Comparison of ENCODE assay signal across 8 mouse cellular contexts in the genomic region with DNA sequence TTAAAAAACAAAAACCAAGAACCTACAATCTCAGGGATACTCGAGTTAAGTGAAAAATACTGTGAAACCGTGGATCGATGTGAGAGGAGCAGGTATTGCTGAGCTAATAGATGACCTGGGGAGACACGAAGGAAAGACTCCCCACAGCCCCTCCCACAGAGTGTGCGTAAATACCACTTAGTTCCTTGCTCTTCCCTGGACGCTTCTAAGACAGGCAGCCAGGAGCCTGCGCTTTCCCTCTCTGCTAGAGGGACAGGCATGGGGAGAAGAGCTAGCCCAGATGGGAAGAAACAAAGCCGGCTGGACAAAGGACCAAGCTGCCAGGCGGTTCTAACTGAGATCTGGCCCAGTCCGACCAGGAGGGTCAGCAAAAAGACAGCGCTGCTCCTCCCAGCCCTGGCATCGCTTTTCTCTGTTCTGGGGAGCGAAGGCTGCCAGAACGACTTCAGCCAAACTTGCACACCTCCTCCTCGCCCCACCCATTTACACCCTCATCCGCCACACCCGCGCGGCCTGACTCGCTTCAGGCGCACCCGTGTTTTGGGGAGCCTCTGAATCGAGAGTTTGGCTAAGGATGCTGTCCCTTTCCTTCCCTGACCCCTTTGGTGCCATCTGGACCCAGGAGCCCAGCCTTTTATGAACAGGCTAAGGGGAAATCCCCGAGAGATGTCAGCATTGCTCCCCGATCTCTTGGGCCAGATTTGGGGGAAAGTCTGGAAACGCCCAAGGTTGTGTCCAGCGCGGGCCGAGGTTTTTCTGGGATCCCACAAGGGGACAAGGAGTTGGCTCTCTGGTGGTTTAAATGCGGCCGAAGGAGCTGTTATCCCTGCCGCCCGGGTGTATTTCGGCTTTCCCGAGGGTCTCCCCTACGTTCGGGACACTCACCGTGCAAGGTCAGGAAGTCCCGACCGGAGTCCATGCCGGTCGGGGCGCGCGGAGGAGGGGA. TPM values are rescaled to one million over a fixed set of nuclear protein-coding genes. Genes with fewer than 3 reads are reported as not detected.
DNase-seq lines count a peak whose midpoint lies in the region; ATAC-seq and TF ChIP-seq lines count a peak whose summit lies in the region.

No protein-coding gene starts in this region.

- peak overlapping the region; percentile 51 for H3K9ac ChIP-seq in forebrain, embryonic 11.5 days (ENCODE audit: low read length)
- H3K9ac ChIP-seq in liver, embryonic 14.5 days (replicated peaks), result no peak overlapping the region
- H3K9ac ChIP-seq in neural tube, embryonic 15.5 days (replicated peaks), result peak overlapping the region; percentile 62

- no peak for TF ChIP-seq CTCF in liver, embryonic 14.5 days (IDR thresholded peaks at IDR 0.05; ENCODE audit: low read depth)

- H3K4me1 ChIP-seq in forebrain, embryonic 11.5 days (replicated peaks; ENCODE audit: control insufficient read depth, insufficient read depth, low read length), result peaks cover 13% of the 10 kb centered on the region; the same call in 1 of the 2 replicates
- H3K4me1 ChIP-seq in hindbrain, embryonic 10.5 days (replicated peaks), result peaks cover 84% of the 10 kb centered on the region
- H3K4me1 ChIP-seq in liver, embryonic 14.5 days (replicated peaks; ENCODE audit: control insufficient read depth in 2 of 2, insufficient read depth in 2 of 2, low read length in 1 of 2), result 0 out of 4 replicates have a peak, but pooled peaks cover 0 to 3% of the 10 kb centered on the region in 2 experiments
- peaks cover 47% of the 10 kb centered on the region for H3K4me1 ChIP-seq in neural tube, embryonic 15.5 days

- no peak overlapping the region for H3K27ac ChIP-seq in forebrain, embryonic 11.5 days (ENCODE audit: low read depth, low read length)
- peak overlapping the region; percentile 82 for H3K27ac ChIP-seq in hindbrain, embryonic 10.5 days
- H3K27ac ChIP-seq in liver, embryonic 14.5 days, result no peak overlapping the region
- peak overlapping the region; percentile 60; the same call in 1 of the 2 replicates for H3K27ac ChIP-seq in neural tube, embryonic 15.5 days (replicated peaks)

- peak overlapping the region; percentile 82 for H3K4me2 ChIP-seq in forebrain, embryonic 11.5 days (ENCODE audit: low read depth, low read length, severe bottlenecking)
- peak overlapping the region; percentile 50 for H3K4me2 ChIP-seq in liver, embryonic 14.5 days (ENCODE audit: low read depth)
- H3K4me2 ChIP-seq in neural tube, embryonic 15.5 days, result peak overlapping the region; percentile 88

- peak overlapping the region; percentile 42 for H3K4me3 ChIP-seq in forebrain, embryonic 11.5 days (ENCODE audit: low read depth, low read length)
- H3K4me3 ChIP-seq in hindbrain, embryonic 10.5 days, result peak overlapping the region; percentile 66
- peak overlapping the region; percentile 18 to 22 for H3K4me3 ChIP-seq in liver, embryonic 14.5 days (ENCODE audit: insufficient read depth in 1 of 2, low read depth in 2 of 2, low read length in 2 of 2)
- H3K4me3 ChIP-seq in neural tube, embryonic 15.5 days (replicated peaks), result peak overlapping the region; percentile 58

- TF ChIP-seq EP300 in liver, embryonic 14.5 days (IDR thresholded peaks at IDR 0.05; ENCODE audit: low read depth), result no peak

- peaks cover 31% of the 10 kb centered on the region for H3K27me3 ChIP-seq in forebrain, embryonic 11.5 days (ENCODE audit: control insufficient read depth, insufficient read depth, low read length)
- H3K27me3 ChIP-seq in hindbrain, embryonic 10.5 days (ENCODE audit: insufficient read depth, poor library complexity, severe bottlenecking), result peaks cover 72% of the 10 kb centered on the region
- H3K27me3 ChIP-seq in liver, embryonic 14.5 days (ENCODE audit: control insufficient read depth, insufficient read depth, low read length), result peaks cover 24% of the 10 kb centered on the region
- H3K27me3 ChIP-seq in neural tube, embryonic 15.5 days (replicated peaks), result peaks cover 5% of the 10 kb centered on the region; the same call in 1 of the 2 replicates

- peak; percentile 48 for DNase-seq in kidney, adult 18-20 months
- DNase-seq in kidney, postnatal 14 days, result no peak
- DNase-seq in NIH3T3 (ENCODE audit: low read depth), result peak; percentile 50
- no peak for DNase-seq in forebrain, embryonic 11.5 days (ENCODE audit: low spot score)
- peak; percentile 52 for DNase-seq in hindbrain, embryonic 10.5 days (ENCODE audit: low spot score)
- no peak for DNase-seq in liver, embryonic 14.5 days (ENCODE audit: low read depth in 3 of 3, low spot score in 3 of 3)
- no peak for DNase-seq in B cell, adult 2 months

- WGBS in forebrain, embryonic 11.5 days, result 2% methylated on average over 45 of the region's 45 CpGs
- 3% methylated on average over 45 of the region's 45 CpGs for WGBS in hindbrain, embryonic 10.5 days
- WGBS in liver, embryonic 14.5 days (ENCODE audit: insufficient replicate concordance), result 3% methylated on average over 45 of the region's 45 CpGs
- 2% methylated on average over 45 of the region's 45 CpGs for WGBS in neural tube, embryonic 15.5 days

- ATAC-seq in forebrain, embryonic 11.5 days (replicated peaks; ENCODE audit: low FRiP score), result no peak
- ATAC-seq in liver, embryonic 14.5 days (ENCODE audit: insufficient read depth), result no peak
- no peak for ATAC-seq in neural tube, embryonic 15.5 days (ENCODE audit: low FRiP score)

- H3K9me3 ChIP-seq in forebrain, embryonic 11.5 days (ENCODE audit: control insufficient read depth, low read length), result no peaks in the 10 kb centered on the region
- H3K9me3 ChIP-seq in hindbrain, embryonic 10.5 days, result no peaks in the 10 kb centered on the region
- H3K9me3 ChIP-seq in liver, embryonic 14.5 days (ENCODE audit: control insufficient read depth, low read length), result no peaks in the 10 kb centered on the region
- H3K9me3 ChIP-seq in neural tube, embryonic 15.5 days (replicated peaks), result no peaks in the 10 kb centered on the region

- H3K36me3 ChIP-seq in forebrain, embryonic 11.5 days (ENCODE audit: control insufficient read depth, insufficient read depth, low read length), result no peaks in the 10 kb centered on the region
- no peaks in the 10 kb centered on the region for H3K36me3 ChIP-seq in hindbrain, embryonic 10.5 days
- H3K36me3 ChIP-seq in liver, embryonic 14.5 days (replicated peaks; ENCODE audit: control insufficient read depth, insufficient read depth, low read depth), result no peaks in the 10 kb centered on the region
- H3K36me3 ChIP-seq in neural tube, embryonic 15.5 days, result no peaks in the 10 kb centered on the region

RNA-seq across cellular contexts. Expression of gene Plcd1, which starts 0.6 kb away (rescaled TPM):
- polyA plus RNA-seq in forebrain, embryonic 11.5 days (2014; fragmentation: Nextera tagmentation; extraction: Ambion mirVana), result 14.9 and 19.4 TPM in 2 replicates
- polyA plus RNA-seq in hindbrain, embryonic 10.5 days (2016; fragmentation: Nextera tagmentation; extraction: Ambion mirVana), result 30.8 and 31.8 TPM in 2 replicates
- polyA plus RNA-seq in liver, embryonic 14.5 days (2012; rRNA removed), result 0.97 and 1.1 TPM in 2 replicates
- polyA plus RNA-seq in liver, embryonic 14.5 days (2014; fragmentation: Nextera tagmentation; extraction: Ambion mirVana), result 0.95 and 1.2 TPM in 2 replicates
- 16.6 and 24.3 TPM in 2 replicates for polyA plus RNA-seq in neural tube, embryonic 15.5 days (2015; fragmentation: Nextera tagmentation; extraction: Ambion mirVana)

RNA-seq across cellular contexts. Expression of gene Dlec1, which starts 9.5 kb away (rescaled TPM):
- 2.0 and 2.4 TPM in 2 replicates for polyA plus RNA-seq in forebrain, embryonic 11.5 days (2014; fragmentation: Nextera tagmentation; extraction: Ambion mirVana)
- polyA plus RNA-seq in hindbrain, embryonic 10.5 days (2016; fragmentation: Nextera tagmentation; extraction: Ambion mirVana), result 1.6 and 1.8 TPM in 2 replicates
- 0.04 and 0.06 TPM in 2 replicates for polyA plus RNA-seq in liver, embryonic 14.5 days (2012; rRNA removed)
- 0.04 TPM in 1 of 2 replicates, not detected in the other for polyA plus RNA-seq in liver, embryonic 14.5 days (2014; fragmentation: Nextera tagmentation; extraction: Ambion mirVana)
- 1.4 and 1.6 TPM in 2 replicates for polyA plus RNA-seq in neural tube, embryonic 15.5 days (2015; fragmentation: Nextera tagmentation; extraction: Ambion mirVana)

RNA-seq across cellular contexts. Expression of gene Vill, which starts 40.2 kb away (rescaled TPM):
- 8.6 and 11.1 TPM in 2 replicates for polyA plus RNA-seq in forebrain, embryonic 11.5 days (2014; fragmentation: Nextera tagmentation; extraction: Ambion mirVana)
- 15.8 and 16.1 TPM in 2 replicates for polyA plus RNA-seq in hindbrain, embryonic 10.5 days (2016; fragmentation: Nextera tagmentation; extraction: Ambion mirVana)
- polyA plus RNA-seq in liver, embryonic 14.5 days (2012; rRNA removed), result 9.7 and 10.4 TPM in 2 replicates
- 7.4 and 8.4 TPM in 2 replicates for polyA plus RNA-seq in liver, embryonic 14.5 days (2014; fragmentation: Nextera tagmentation; extraction: Ambion mirVana)
- polyA plus RNA-seq in neural tube, embryonic 15.5 days (2015; fragmentation: Nextera tagmentation; extraction: Ambion mirVana), result 5.3 and 7.3 TPM in 2 replicates

Comparison
In these comparisons a context has a peak if more than half of its experiments do, and no peak if none do; other contexts are left out.
1. DNase-seq: peak in kidney, adult 18-20 months (single experiment), NIH3T3 (single experiment) and hindbrain, embryonic 10.5 days (single experiment); none in kidney, postnatal 14 days (single experiment), forebrain, embryonic 11.5 days (single experiment), liver, embryonic 14.5 days (0 of 3) and B cell, adult 2 months (0 of 2).
2. H3K27ac ChIP-seq: peak in hindbrain, embryonic 10.5 days (single experiment) and neural tube, embryonic 15.5 days (single experiment); none in forebrain, embryonic 11.5 days (single experiment) and liver, embryonic 14.5 days (single experiment).
3. Peak in every context shown above with its lines, with median percentiles within 50 percentile points of each other: H3K4me2 ChIP-seq and H3K4me3 ChIP-seq.